Mouse (Mus musculus) bone marrow macrophage, adult 2 months (primary cell): ENCODE measurements around the gene Klhl35.

Experiments used
- CTCF ChIP-seq: IDR thresholded peaks from 2 replicates; pipeline ENCODE4 v1.5.1; 2012; ENCODE audit warnings: low read depth, mild to moderate bottlenecking, low read length, moderate library complexity
- POLR2A ChIP-seq: IDR thresholded peaks from 2 replicates; pipeline ENCODE4 v1.6.1; 2012; ENCODE audit warnings: mild to moderate bottlenecking, low read depth, low read length, borderline replicate concordance

- no peak for TF ChIP-seq CTCF
- TF ChIP-seq POLR2A, result no peak
These were observed 2.1 kb downstream of the Klhl35 start for GRCm38 (mm10) chr7:99467916-99468282.
